Mouse (Mus musculus): Measurements from ENCODE around the gene Kifc5b.

- TF ChIP-seq CTCF (IDR thresholded peaks at IDR 0.05; ENCODE audit: borderline replicate concordance, control insufficient read depth, extremely low read depth, insufficient read depth, low read length, poor library complexity) (no peak; the same call in 1 of the 2 replicates), POLR2A (IDR thresholded peaks at IDR 0.05; ENCODE audit: control insufficient read depth, extremely low read depth, insufficient read depth, low read length, poor library complexity) (peak; percentile 34; the same call in 1 of the 2 replicates)
These were observed 16.0 kb downstream of the Kifc5b start, which contains the start of gene Phf1 for GRCm38 (mm10) chr17:26932839-26933398.
